In the genomic region with DNA sequence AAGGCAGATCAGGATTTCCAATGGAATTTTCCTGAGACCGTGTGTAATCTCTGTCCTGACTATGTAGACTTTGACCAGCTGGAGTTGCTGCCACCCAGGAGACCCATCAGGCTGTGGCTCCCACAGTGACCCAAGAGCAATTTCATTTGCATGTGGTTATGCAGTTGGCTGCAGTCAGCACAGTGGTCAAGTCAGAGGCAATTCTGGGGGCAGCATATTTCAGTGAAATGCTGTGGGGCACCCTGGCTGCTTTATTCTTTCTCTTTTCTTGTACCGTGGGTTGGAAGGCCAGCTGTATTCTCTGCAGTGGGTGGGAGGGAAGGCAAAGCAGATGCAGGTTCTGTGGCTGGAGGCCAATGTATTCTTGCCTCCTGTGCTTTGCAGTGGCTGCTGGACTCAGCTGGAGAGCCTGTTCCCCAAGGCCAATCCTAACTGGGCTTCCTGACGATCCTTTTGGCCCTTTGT, we compare ENCODE assay signal across 10 mouse cellular contexts. TPM values are rescaled to one million over a fixed set of nuclear protein-coding genes. Genes with fewer than 3 reads are reported as not detected.
A peak's percentile ranks its signal among the peaks of the same experiment; 100 is the strongest.
DNase-seq lines count a peak whose midpoint lies in the region; ATAC-seq and TF ChIP-seq lines count a peak whose summit lies in the region.
"Had no signal": no experiment of that assay in that cellular context is flagged by ENCODE, and none has a peak within 500 bp of the region (broad histone marks: within the 10 kb centered on the region; RNA-seq: fewer than 3 reads in every experiment).

No protein-coding gene starts in this region.

- H3K79me2 ChIP-seq in heart, adult 2 months (replicated peaks; ENCODE audit: control insufficient read depth, insufficient read depth, low read length) = no peaks in the 10 kb centered on the region

- H3K36me3 ChIP-seq in heart, adult 2 months (ENCODE audit: control insufficient read depth, insufficient read depth, low read length) = no peaks in the 10 kb centered on the region
- H3K36me3 ChIP-seq in heart, embryonic 10.5 days = no peaks in the 10 kb centered on the region
- no peaks in the 10 kb centered on the region for H3K36me3 ChIP-seq in forebrain, embryonic 10.5 days (replicated peaks)
- H3K36me3 ChIP-seq in hindbrain, embryonic 16.5 days (ENCODE audit: control insufficient read depth, insufficient read depth, low read length) = no peaks in the 10 kb centered on the region
- no peaks in the 10 kb centered on the region; the same call in 1 of the 2 replicates for H3K36me3 ChIP-seq in liver, postnatal 0 days (replicated peaks; ENCODE audit: insufficient read depth, low read length)
- H3K36me3 ChIP-seq: embryonic facial prominence, embryonic 15.5 days had no signal

- peak overlapping the region; percentile 44 for H3K4me2 ChIP-seq in hindbrain, embryonic 16.5 days (ENCODE audit: low read length)
- H3K4me2 ChIP-seq in liver, postnatal 0 days (ENCODE audit: low read depth, low read length) = no peak overlapping the region
- H3K4me2 ChIP-seq: embryonic facial prominence, embryonic 15.5 days had no signal

- no peak for TF ChIP-seq CTCF in heart, adult 2 months (IDR thresholded peaks at IDR 0.05)
- TF ChIP-seq CTCF in liver, postnatal 0 days (IDR thresholded peaks at IDR 0.05; ENCODE audit: low read depth) = no peak

- TF ChIP-seq POLR2A in heart, adult 2 months (IDR thresholded peaks at IDR 0.05; ENCODE audit: insufficient read depth, low read depth, low read length) = no peak

- H3K27ac ChIP-seq in heart, adult 2 months = no peak overlapping the region; the same call in 1 of the 2 replicates
- no peak overlapping the region for H3K27ac ChIP-seq in heart, embryonic 10.5 days
- H3K27ac ChIP-seq in forebrain, embryonic 10.5 days = peak overlapping the region; percentile 27; the same call in 1 of the 2 replicates
- peak overlapping the region; percentile 87 for H3K27ac ChIP-seq in hindbrain, embryonic 16.5 days (ENCODE audit: low read depth, low read length)
- no peak overlapping the region for H3K27ac ChIP-seq in liver, postnatal 0 days (ENCODE audit: low read depth)
- H3K27ac ChIP-seq: embryonic facial prominence, embryonic 15.5 days had no signal

- H3K27me3 ChIP-seq in heart, adult 2 months (ENCODE audit: control insufficient read depth, insufficient read depth, low read length) = no peaks in the 10 kb centered on the region
- H3K27me3 ChIP-seq in heart, embryonic 10.5 days (ENCODE audit: insufficient read depth, poor library complexity, severe bottlenecking) = no peaks in the 10 kb centered on the region
- H3K27me3 ChIP-seq in forebrain, embryonic 10.5 days (ENCODE audit: poor library complexity, severe bottlenecking) = no peaks in the 10 kb centered on the region
- no peaks in the 10 kb centered on the region for H3K27me3 ChIP-seq in hindbrain, embryonic 16.5 days (replicated peaks; ENCODE audit: control insufficient read depth, insufficient read depth, low read length)
- no peaks in the 10 kb centered on the region for H3K27me3 ChIP-seq in liver, postnatal 0 days (ENCODE audit: insufficient read depth, low read length)
- H3K27me3 ChIP-seq: embryonic facial prominence, embryonic 15.5 days had no signal

- ATAC-seq in hindbrain, embryonic 16.5 days = peak; percentile 66
- ATAC-seq in liver, postnatal 0 days = peak; percentile 40; the same call in 1 of the 2 replicates
- no peak for ATAC-seq in erythroid progenitor cell, adult 5-6 weeks (replicated peaks; ENCODE audit: low FRiP score, poor library complexity, severe bottlenecking)

- H3K9ac ChIP-seq in heart, adult 2 months (ENCODE audit: low read depth, low read length) = no peak overlapping the region
- H3K9ac ChIP-seq in hindbrain, embryonic 16.5 days (ENCODE audit: low read depth, low read length) = no peak overlapping the region; the same call in 1 of the 2 replicates
- H3K9ac ChIP-seq in liver, postnatal 0 days (replicated peaks) = no peak overlapping the region
- H3K9ac ChIP-seq: embryonic facial prominence, embryonic 15.5 days had no signal

- WGBS in heart, adult 2 months = 41% methylated on average over 3 of the region's 3 CpGs
- 9% methylated on average over 3 of the region's 3 CpGs for WGBS in heart, embryonic 10.5 days
- 20% methylated on average over 3 of the region's 3 CpGs for WGBS in forebrain, embryonic 10.5 days
- 0% methylated on average over 3 of the region's 3 CpGs for WGBS in hindbrain, embryonic 16.5 days
- WGBS in liver, postnatal 0 days (ENCODE audit: insufficient replicate concordance) = 48% methylated on average over 3 of the region's 3 CpGs

- H3K4me1 ChIP-seq in heart, adult 2 months (ENCODE audit: control insufficient read depth, insufficient read depth, low read length) = no peaks in the 10 kb centered on the region
- H3K4me1 ChIP-seq in heart, embryonic 10.5 days = peaks cover 11% of the 10 kb centered on the region; the same call in 1 of the 2 replicates
- H3K4me1 ChIP-seq in forebrain, embryonic 10.5 days = peaks cover 20% of the 10 kb centered on the region
- H3K4me1 ChIP-seq in hindbrain, embryonic 16.5 days (ENCODE audit: control insufficient read depth, insufficient read depth, low read depth, low read length) = peaks cover 14% of the 10 kb centered on the region
- no peaks in the 10 kb centered on the region for H3K4me1 ChIP-seq in liver, postnatal 0 days (ENCODE audit: insufficient read depth)

- DNase-seq in heart, adult 2 months = no peak
- DNase-seq in heart, embryonic 10.5 days (ENCODE audit: low spot score) = no peak
- DNase-seq in forebrain, embryonic 10.5 days (ENCODE audit: extremely low spot score, low spot score) = no peak
- DNase-seq in liver, postnatal 0 days = no peak
- DNase-seq in thymus, postnatal 10 days (ENCODE audit: low spot score in 2 of 2) = no peak
- no peak for DNase-seq in lung, postnatal 36 days

- intact Hi-C loops in heart, adult 2 months (cut with DNase I) = no loop called here

- no peaks in the 10 kb centered on the region for H3K9me3 ChIP-seq in heart, embryonic 10.5 days
- no peaks in the 10 kb centered on the region for H3K9me3 ChIP-seq in forebrain, embryonic 10.5 days
- no peaks in the 10 kb centered on the region for H3K9me3 ChIP-seq in hindbrain, embryonic 16.5 days (ENCODE audit: control insufficient read depth, low read length)
- no peaks in the 10 kb centered on the region for H3K9me3 ChIP-seq in liver, postnatal 0 days (ENCODE audit: low read length)
- H3K9me3 ChIP-seq: embryonic facial prominence, embryonic 15.5 days had no signal

- peak overlapping the region; percentile 22; the same call in 1 of the 2 replicates for H3K4me3 ChIP-seq in heart, adult 2 months
- no peak overlapping the region for H3K4me3 ChIP-seq in heart, embryonic 10.5 days
- no peak overlapping the region for H3K4me3 ChIP-seq in forebrain, embryonic 10.5 days
- no peak overlapping the region for H3K4me3 ChIP-seq in hindbrain, embryonic 16.5 days (ENCODE audit: low read length)
- no peak overlapping the region for H3K4me3 ChIP-seq in liver, postnatal 0 days (ENCODE audit: low read depth, low read length)
- H3K4me3 ChIP-seq: embryonic facial prominence, embryonic 15.5 days had no signal

- TF ChIP-seq EP300 in heart, adult 2 months (IDR thresholded peaks at IDR 0.05; ENCODE audit: insufficient read depth, low read depth, low read length) = no peak
- TF ChIP-seq EP300 in liver, postnatal 0 days (IDR thresholded peaks at IDR 0.05; ENCODE audit: low read depth) = no peak

RNA-seq across cellular contexts. Expression of a gene that starts 12.6 kb away (rescaled TPM):
- 1 to 10 TPM; 1.9 to 3.8 TPM for total RNA-seq in heart, adult 2 months (2021)
- polyA plus RNA-seq in heart, adult 2 months (2012; rRNA removed) = 1.6 and 2.3 TPM in 2 replicates
- polyA plus RNA-seq in heart, embryonic 10.5 days (2016; fragmentation: Nextera tagmentation; extraction: Ambion mirVana) = 7.1 and 8.1 TPM in 2 replicates
- polyA plus RNA-seq in forebrain, embryonic 10.5 days (2016; fragmentation: Nextera tagmentation; extraction: Ambion mirVana) = 14.0 and 16.3 TPM in 2 replicates
- 7.6 and 9.6 TPM in 2 replicates for polyA plus RNA-seq in hindbrain, embryonic 16.5 days (2015; fragmentation: Nextera tagmentation; extraction: Ambion mirVana)
- polyA plus RNA-seq in liver, postnatal 0 days (2015; fragmentation: Nextera tagmentation; extraction: Ambion mirVana) = 2.2 and 2.5 TPM in 2 replicates
- not detected in 2 replicates for total RNA-seq in erythroid progenitor cell, adult 5-6 weeks (2015; ENCODE audit: low replicate concordance)
- 11.6 TPM in 1 of 2 replicates, not detected in the other for total RNA-seq in erythroid progenitor cell, adult 5-6 weeks (2017; ENCODE audit: low replicate concordance)

RNA-seq across cellular contexts. Expression of a gene that starts 31.0 kb away (rescaled TPM):
- 10 to 100 TPM; 30.7 to 32.9 TPM for total RNA-seq in heart, adult 2 months (2021)
- 22.8 and 31.1 TPM in 2 replicates for polyA plus RNA-seq in heart, adult 2 months (2012; rRNA removed)
- 200 and 203 TPM in 2 replicates for polyA plus RNA-seq in heart, embryonic 10.5 days (2016; fragmentation: Nextera tagmentation; extraction: Ambion mirVana)
- polyA plus RNA-seq in forebrain, embryonic 10.5 days (2016; fragmentation: Nextera tagmentation; extraction: Ambion mirVana) = 125 and 129 TPM in 2 replicates
- 87.1 and 89.2 TPM in 2 replicates for polyA plus RNA-seq in hindbrain, embryonic 16.5 days (2015; fragmentation: Nextera tagmentation; extraction: Ambion mirVana)
- 59.7 and 60.5 TPM in 2 replicates for polyA plus RNA-seq in liver, postnatal 0 days (2015; fragmentation: Nextera tagmentation; extraction: Ambion mirVana)
- total RNA-seq in erythroid progenitor cell, adult 5-6 weeks (2015; ENCODE audit: low replicate concordance) = 16.9 and 30.6 TPM in 2 replicates
- total RNA-seq in erythroid progenitor cell, adult 5-6 weeks (2017; ENCODE audit: low replicate concordance) = 19.5 and 25.8 TPM in 2 replicates

RNA-seq across cellular contexts. Expression of a gene that starts 42.9 kb away (rescaled TPM):
- not detected for total RNA-seq in heart, adult 2 months (2021)
- not detected in 2 replicates for polyA plus RNA-seq in heart, adult 2 months (2012; rRNA removed)
- 0.31 TPM in 1 of 2 replicates, not detected in the other for polyA plus RNA-seq in heart, embryonic 10.5 days (2016; fragmentation: Nextera tagmentation; extraction: Ambion mirVana)
- not detected in 2 replicates for polyA plus RNA-seq in forebrain, embryonic 10.5 days (2016; fragmentation: Nextera tagmentation; extraction: Ambion mirVana)
- polyA plus RNA-seq in hindbrain, embryonic 16.5 days (2015; fragmentation: Nextera tagmentation; extraction: Ambion mirVana) = 0.15 and 0.51 TPM in 2 replicates
- not detected in 2 replicates for polyA plus RNA-seq in liver, postnatal 0 days (2015; fragmentation: Nextera tagmentation; extraction: Ambion mirVana)
- not detected in 2 replicates for total RNA-seq in erythroid progenitor cell, adult 5-6 weeks (2015; ENCODE audit: low replicate concordance)
- total RNA-seq in erythroid progenitor cell, adult 5-6 weeks (2017; ENCODE audit: low replicate concordance) = not detected in 2 replicates
- polyA plus RNA-seq: large intestine, adult 2 months had no signal

Comparison
In these comparisons a context has a peak if more than half of its experiments do, and no peak if none do; other contexts are left out.
1. H3K27ac ChIP-seq: peak in forebrain, embryonic 10.5 days (single experiment) and hindbrain, embryonic 16.5 days (single experiment); none in heart, adult 2 months (single experiment), heart, embryonic 10.5 days (single experiment) and liver, postnatal 0 days (single experiment).